In genomic region chr11:45991604-45992003, GRCm38 (mm10) we compare ENCODE assay signal across 8 mouse cellular contexts. TPM values are rescaled to one million over a fixed set of nuclear protein-coding genes. Genes with fewer than 3 reads are reported as not detected.
DNase-seq lines count a peak whose midpoint lies in the region; ATAC-seq and TF ChIP-seq lines count a peak whose summit lies in the region.

No protein-coding gene starts in this region.

- peak; percentile 81 for ATAC-seq in kidney, embryonic 15.5 days (replicated peaks; ENCODE audit: low FRiP score)
- no peak for ATAC-seq in forebrain, embryonic 13.5 days
- ATAC-seq in intestine, embryonic 15.5 days = 0 out of 2 replicates have a peak, but pooled peaks have one; percentile 31
- peak; percentile 65 for ATAC-seq in lung, embryonic 15.5 days (ENCODE audit: borderline replicate concordance, extremely low read depth, low FRiP score, low TSS enrichment)
- ATAC-seq in stomach, embryonic 14.5 days (ENCODE audit: insufficient number of reproducible peaks, insufficient read depth, low FRiP score, low read depth) = peak; percentile 74; the same call in 1 of the 2 replicates

- no peak for DNase-seq in kidney, adult 2 months
- DNase-seq in urinary bladder, adult 2 months (ENCODE audit: low spot score) = no peak
- no peak for DNase-seq in layer of hippocampus, adult 11-12 months (ENCODE audit: low spot score)

- TF ChIP-seq CTCF in kidney, adult 2 months (conservative IDR thresholded peaks at IDR 0.05; ENCODE audit: insufficient read depth, insufficient read length, low read depth, low read length) = no peak

- 6% methylated on average over 16 of the region's 16 CpGs for WGBS in kidney, embryonic 15.5 days
- 6% methylated on average over 16 of the region's 16 CpGs for WGBS in kidney, adult 2 months
- 5% methylated on average over 16 of the region's 16 CpGs for WGBS in forebrain, embryonic 13.5 days
- 6% methylated on average over 16 of the region's 16 CpGs for WGBS in intestine, embryonic 15.5 days
- WGBS in lung, embryonic 15.5 days = 5% methylated on average over 16 of the region's 16 CpGs
- WGBS in stomach, embryonic 14.5 days = 6% methylated on average over 16 of the region's 16 CpGs

- H3K9ac ChIP-seq in kidney, embryonic 15.5 days = 0 out of 2 replicates have a peak overlapping the region, but pooled peaks have one; percentile 10
- peak overlapping the region; percentile 40; the same call in 1 of the 2 replicates for H3K9ac ChIP-seq in forebrain, embryonic 13.5 days
- H3K9ac ChIP-seq in intestine, embryonic 15.5 days = peak overlapping the region; percentile 18; the same call in 1 of the 2 replicates
- H3K9ac ChIP-seq in lung, embryonic 15.5 days = 0 out of 2 replicates have a peak overlapping the region, but pooled peaks have one; percentile 2
- H3K9ac ChIP-seq in stomach, embryonic 14.5 days (replicated peaks; ENCODE audit: low read depth, low read length) = no peak overlapping the region

- peak overlapping the region; percentile 70 for H3K4me2 ChIP-seq in kidney, embryonic 15.5 days
- H3K4me2 ChIP-seq in forebrain, embryonic 13.5 days = peak overlapping the region; percentile 53
- H3K4me2 ChIP-seq in intestine, embryonic 15.5 days (replicated peaks) = peak overlapping the region; percentile 66
- H3K4me2 ChIP-seq in lung, embryonic 15.5 days = peak overlapping the region; percentile 54
- H3K4me2 ChIP-seq in stomach, embryonic 14.5 days (replicated peaks; ENCODE audit: low read depth, low read length) = peak overlapping the region; percentile 42

- no peak overlapping the region for H3K27ac ChIP-seq in kidney, embryonic 15.5 days
- no peak overlapping the region for H3K27ac ChIP-seq in kidney, adult 2 months (ENCODE audit: insufficient read depth, low read depth, low read length)
- H3K27ac ChIP-seq in forebrain, embryonic 13.5 days = no peak overlapping the region
- H3K27ac ChIP-seq in intestine, embryonic 15.5 days = no peak overlapping the region
- H3K27ac ChIP-seq in lung, embryonic 15.5 days = no peak overlapping the region
- no peak overlapping the region for H3K27ac ChIP-seq in stomach, embryonic 14.5 days (ENCODE audit: low read length)

- peaks cover 8% of the 10 kb centered on the region for H3K4me1 ChIP-seq in kidney, embryonic 15.5 days
- no peaks in the 10 kb centered on the region for H3K4me1 ChIP-seq in kidney, adult 2 months (ENCODE audit: control insufficient read depth, insufficient read depth, low read length)
- no peaks in the 10 kb centered on the region for H3K4me1 ChIP-seq in forebrain, embryonic 13.5 days
- H3K4me1 ChIP-seq in intestine, embryonic 15.5 days (replicated peaks) = 0 out of 2 replicates have a peak, but pooled peaks cover 3% of the 10 kb centered on the region
- H3K4me1 ChIP-seq in lung, embryonic 15.5 days = no peaks in the 10 kb centered on the region
- H3K4me1 ChIP-seq in stomach, embryonic 14.5 days (ENCODE audit: control insufficient read depth, insufficient read depth, low read length) = no peaks in the 10 kb centered on the region

- no peaks in the 10 kb centered on the region for H3K36me3 ChIP-seq in kidney, embryonic 15.5 days
- H3K36me3 ChIP-seq in kidney, adult 2 months (ENCODE audit: control insufficient read depth, insufficient read depth, low read length) = no peaks in the 10 kb centered on the region
- H3K36me3 ChIP-seq in forebrain, embryonic 13.5 days (ENCODE audit: poor library complexity, severe bottlenecking) = no peaks in the 10 kb centered on the region
- no peaks in the 10 kb centered on the region for H3K36me3 ChIP-seq in intestine, embryonic 15.5 days
- H3K36me3 ChIP-seq in lung, embryonic 15.5 days = no peaks in the 10 kb centered on the region
- no peaks in the 10 kb centered on the region for H3K36me3 ChIP-seq in stomach, embryonic 14.5 days (ENCODE audit: control insufficient read depth, insufficient read depth, low read length)

- no peaks in the 10 kb centered on the region for H3K27me3 ChIP-seq in kidney, embryonic 15.5 days
- no peaks in the 10 kb centered on the region for H3K27me3 ChIP-seq in kidney, adult 2 months (replicated peaks; ENCODE audit: control insufficient read depth, insufficient read depth, low read length)
- no peaks in the 10 kb centered on the region for H3K27me3 ChIP-seq in forebrain, embryonic 13.5 days
- no peaks in the 10 kb centered on the region for H3K27me3 ChIP-seq in intestine, embryonic 15.5 days (replicated peaks)
- no peaks in the 10 kb centered on the region for H3K27me3 ChIP-seq in lung, embryonic 15.5 days
- no peaks in the 10 kb centered on the region for H3K27me3 ChIP-seq in stomach, embryonic 14.5 days (ENCODE audit: control insufficient read depth, insufficient read depth, low read length)

- no peaks in the 10 kb centered on the region for H3K9me3 ChIP-seq in kidney, embryonic 15.5 days (replicated peaks)
- H3K9me3 ChIP-seq in forebrain, embryonic 13.5 days (replicated peaks) = no peaks in the 10 kb centered on the region
- H3K9me3 ChIP-seq in intestine, embryonic 15.5 days = no peaks in the 10 kb centered on the region
- no peaks in the 10 kb centered on the region for H3K9me3 ChIP-seq in lung, embryonic 15.5 days
- H3K9me3 ChIP-seq in stomach, embryonic 14.5 days (ENCODE audit: control insufficient read depth, low read depth, low read length) = no peaks in the 10 kb centered on the region

- H3K4me3 ChIP-seq in kidney, embryonic 15.5 days (replicated peaks) = peak overlapping the region; percentile 40
- H3K4me3 ChIP-seq in kidney, adult 2 months (ENCODE audit: insufficient read depth, low read depth, low read length) = no peak overlapping the region
- H3K4me3 ChIP-seq in forebrain, embryonic 13.5 days = peak overlapping the region; percentile 23
- H3K4me3 ChIP-seq in intestine, embryonic 15.5 days (replicated peaks) = peak overlapping the region; percentile 20
- H3K4me3 ChIP-seq in lung, embryonic 15.5 days = peak overlapping the region; percentile 29
- peak overlapping the region; percentile 17; the same call in 1 of the 2 replicates for H3K4me3 ChIP-seq in stomach, embryonic 14.5 days (ENCODE audit: low read depth, low read length)

- no peak for TF ChIP-seq POLR2A in kidney, adult 2 months (IDR thresholded peaks at IDR 0.05; ENCODE audit: low read depth, low read length)

RNA-seq across cellular contexts. Expression of gene Sox30, which starts 11.5 kb away (rescaled TPM):
- polyA plus RNA-seq in kidney, embryonic 15.5 days (2015; fragmentation: Nextera tagmentation; extraction: Ambion mirVana) = 0.22 and 0.25 TPM in 2 replicates
- 0.05 and 0.11 TPM in 2 replicates for polyA plus RNA-seq in kidney, adult 2 months (2012; rRNA removed)
- polyA plus RNA-seq in forebrain, embryonic 13.5 days (2015; fragmentation: Nextera tagmentation; extraction: Ambion mirVana) = not detected in 2 replicates
- 0.09 and 0.18 TPM in 2 replicates for polyA plus RNA-seq in intestine, embryonic 15.5 days (2015; fragmentation: Nextera tagmentation; extraction: Ambion mirVana)
- polyA plus RNA-seq in lung, embryonic 15.5 days (2015; fragmentation: Nextera tagmentation; extraction: Ambion mirVana) = 0.12 and 0.20 TPM in 2 replicates
- polyA plus RNA-seq in stomach, embryonic 14.5 days (2014; fragmentation: Nextera tagmentation; extraction: Ambion mirVana) = 0.23 TPM in 1 of 2 replicates, not detected in the other
- 0.16 and 0.26 TPM in 2 replicates for polyA plus RNA-seq in urinary bladder, adult 2 months (2012; rRNA removed)

RNA-seq across cellular contexts. Expression of gene Thg1l, which starts 36.3 kb away (rescaled TPM):
- polyA plus RNA-seq in kidney, embryonic 15.5 days (2015; fragmentation: Nextera tagmentation; extraction: Ambion mirVana) = 14.9 and 16.4 TPM in 2 replicates
- 4.8 and 7.9 TPM in 2 replicates for polyA plus RNA-seq in kidney, adult 2 months (2012; rRNA removed)
- 10.5 and 11.6 TPM in 2 replicates for polyA plus RNA-seq in forebrain, embryonic 13.5 days (2015; fragmentation: Nextera tagmentation; extraction: Ambion mirVana)
- 13.3 and 13.4 TPM in 2 replicates for polyA plus RNA-seq in intestine, embryonic 15.5 days (2015; fragmentation: Nextera tagmentation; extraction: Ambion mirVana)
- polyA plus RNA-seq in lung, embryonic 15.5 days (2015; fragmentation: Nextera tagmentation; extraction: Ambion mirVana) = 12.9 and 13.2 TPM in 2 replicates
- polyA plus RNA-seq in stomach, embryonic 14.5 days (2014; fragmentation: Nextera tagmentation; extraction: Ambion mirVana) = 13.7 and 14.5 TPM in 2 replicates
- polyA plus RNA-seq in urinary bladder, adult 2 months (2012; rRNA removed) = 9.3 and 9.7 TPM in 2 replicates

RNA-seq across cellular contexts. Expression of gene Lsm11, which starts 46.9 kb away (rescaled TPM):
- polyA plus RNA-seq in kidney, embryonic 15.5 days (2015; fragmentation: Nextera tagmentation; extraction: Ambion mirVana) = 5.0 and 5.6 TPM in 2 replicates
- polyA plus RNA-seq in kidney, adult 2 months (2012; rRNA removed) = 2.1 TPM in 2 replicates
- 8.7 and 8.8 TPM in 2 replicates for polyA plus RNA-seq in forebrain, embryonic 13.5 days (2015; fragmentation: Nextera tagmentation; extraction: Ambion mirVana)
- polyA plus RNA-seq in intestine, embryonic 15.5 days (2015; fragmentation: Nextera tagmentation; extraction: Ambion mirVana) = 5.6 and 6.7 TPM in 2 replicates
- polyA plus RNA-seq in lung, embryonic 15.5 days (2015; fragmentation: Nextera tagmentation; extraction: Ambion mirVana) = 6.3 and 6.8 TPM in 2 replicates
- 9.2 and 9.9 TPM in 2 replicates for polyA plus RNA-seq in stomach, embryonic 14.5 days (2014; fragmentation: Nextera tagmentation; extraction: Ambion mirVana)
- 3.5 and 4.2 TPM in 2 replicates for polyA plus RNA-seq in urinary bladder, adult 2 months (2012; rRNA removed)
